Mouse (Mus musculus) heart, embryonic 14.5 days (tissue): Measurements from ENCODE around the gene Actb. TPM values are rescaled to one million over a fixed set of nuclear protein-coding genes. Genes with fewer than 3 reads are reported as not detected.
A peak's percentile ranks its signal among the peaks of the same experiment; 100 is the strongest.

ENCODE experiments used
- ATAC-seq: fragments of 200-750 bp; cut with Nextera tagmentation; 2 replicates; pipeline ENCODE4 v1.8.0; 2017; ENCODE audit warnings: low read depth, moderate TSS enrichment; ENCODE audit not compliant: insufficient number of reproducible peaks, insufficient read depth, low FRiP score
- H3K27ac ChIP-seq, 2 experiments: fragments of 200-500 bp in 1 of 2; fragments of 300-500 bp in 1 of 2; sonication (generic) in 1 of 2; replicated peaks in 1 of 2; 2 replicates each; pipeline ENCODE4 v1.5.1; 2012 to 2014; ENCODE audit warnings: low read depth in 2 of 2, low read length in 2 of 2, control low read depth in 1 of 2, mild to moderate bottlenecking in 1 of 2, mixed read lengths in 1 of 2; ENCODE audit not compliant: control insufficient read depth in 1 of 2, insufficient read depth in 1 of 2
- H3K27me3 ChIP-seq: fragments of 300-500 bp; sonication (generic); 2 replicates; pipeline ENCODE4 v1.6.1; 2014; ENCODE audit warnings: mild to moderate bottlenecking, low read length, control low read depth; ENCODE audit not compliant: control insufficient read depth, insufficient read depth
- H3K36me3 ChIP-seq: fragments of 300-500 bp; sonication (generic); 2 replicates; pipeline ENCODE4 v1.6.1; 2014; ENCODE audit warnings: mild to moderate bottlenecking, control low read depth, low read length, mixed read lengths; ENCODE audit not compliant: control insufficient read depth, insufficient read depth
- H3K4me1 ChIP-seq, 2 experiments: fragments of 200-500 bp in 1 of 2; fragments of 300-500 bp in 1 of 2; sonication (generic) in 1 of 2; 2 replicates each; pipeline ENCODE4 v1.6.1; 2012 to 2014; ENCODE audit warnings: low read length in 2 of 2, control low read depth in 1 of 2, mixed read lengths in 1 of 2; ENCODE audit not compliant: control insufficient read depth in 2 of 2, insufficient read depth in 2 of 2
- H3K4me2 ChIP-seq: fragments of 300-500 bp; sonication (generic); 2 replicates; pipeline ENCODE4 v1.6.1; 2014; ENCODE audit warnings: mild to moderate bottlenecking, low read length
- H3K4me3 ChIP-seq, 2 experiments: fragments of 200-500 bp in 1 of 2; fragments of 300-500 bp in 1 of 2; sonication (generic) in 1 of 2; 2 replicates each; pipeline ENCODE4 v1.5.1; 2012 to 2014; ENCODE audit warnings: low read length in 2 of 2, mild to moderate bottlenecking in 2 of 2, control low read depth in 1 of 2, low read depth in 1 of 2, moderate library complexity in 1 of 2; ENCODE audit not compliant: control insufficient read depth in 1 of 2, insufficient read depth in 1 of 2
- H3K9ac ChIP-seq: fragments of 300-500 bp; sonication (generic); 2 replicates; pipeline ENCODE4 v1.6.1; 2014; ENCODE audit warnings: mild to moderate bottlenecking, low read length
- H3K9me3 ChIP-seq: fragments of 300-500 bp; sonication (generic); 2 replicates; pipeline ENCODE4 v1.6.1; 2016; ENCODE audit warnings: low read length, control low read depth; ENCODE audit not compliant: control insufficient read depth
- WGBS: fragments of 180-500 bp; shearing (Covaris S2); extraction: QIAGEN DNeasy Blood & Tissue Kit; methylation state at CpG from one replicate; pipeline ENCODE4 v1.1.7; 2014; 5-methylcytosine and 5-hydroxymethylcytosine counted together
- polyA plus RNA-seq: library from polyadenylated mRNA; unstranded; fragments of >200 nt; fragmentation: Nextera tagmentation; extraction: Ambion mirVana; gene quantifications from 2 replicates; pipeline ENCODE4 v1.2.1, GENCODE M21; 2014

The Actb gene
- polyA plus RNA-seq, 1 experiment from 2014 or later: 5,554 TPM

DNA sequence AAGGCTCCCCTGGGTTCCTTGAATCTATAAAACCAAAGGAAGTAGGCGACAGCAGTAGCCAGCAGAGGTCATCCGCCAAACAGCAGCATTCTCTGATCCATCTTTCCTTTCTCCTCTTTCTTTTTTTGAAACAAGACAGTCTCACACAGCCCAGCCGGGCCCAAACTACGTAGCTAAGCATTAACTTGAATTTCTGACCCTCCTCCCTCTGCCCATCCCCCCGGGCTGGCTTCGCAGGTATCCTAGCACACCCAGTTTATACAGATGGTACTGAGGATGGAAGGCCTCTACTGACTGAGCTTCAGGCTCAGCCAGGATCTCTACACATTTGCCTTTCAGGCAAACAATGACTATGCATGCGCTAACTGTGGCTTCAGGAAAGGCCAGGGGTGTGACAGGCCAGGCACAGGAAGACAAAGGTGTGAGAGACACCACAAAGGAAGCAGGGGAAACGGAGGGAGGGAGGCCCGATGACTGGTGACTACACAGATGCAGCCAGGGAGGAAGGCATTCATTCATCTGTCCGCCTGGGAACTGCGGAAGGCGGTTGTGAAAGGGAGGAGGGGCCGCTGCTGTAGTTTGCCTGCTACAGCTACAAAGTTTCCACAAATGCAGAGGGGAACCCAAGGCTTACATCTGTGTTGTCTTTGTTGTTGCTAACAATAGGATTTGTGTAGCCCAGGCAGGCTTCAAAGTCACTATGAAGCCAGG is 25.6 kb downstream of the Actb start:
- H3K9ac ChIP-seq: 0 out of 2 replicates have a peak overlapping the region, but pooled peaks have one; percentile 8
- H3K27me3 ChIP-seq: no peaks in the 10 kb centered on the region
- 51% methylated on average over 13 of the region's 13 CpGs for WGBS
- H3K4me2 ChIP-seq: no peak overlapping the region
- H3K27ac ChIP-seq: peak overlapping the region; percentile 58 to 68
- H3K4me1 ChIP-seq: peaks cover 3 to 16% of the 10 kb centered on the region in 2 experiments; a peak in 3 of 4 replicates
- peak; percentile 16; the same call in 1 of the 2 replicates for ATAC-seq
- H3K4me3 ChIP-seq: no peak overlapping the region
- peaks cover 46% of the 10 kb centered on the region for H3K36me3 ChIP-seq
- H3K9me3 ChIP-seq: no peaks in the 10 kb centered on the region

DNA sequence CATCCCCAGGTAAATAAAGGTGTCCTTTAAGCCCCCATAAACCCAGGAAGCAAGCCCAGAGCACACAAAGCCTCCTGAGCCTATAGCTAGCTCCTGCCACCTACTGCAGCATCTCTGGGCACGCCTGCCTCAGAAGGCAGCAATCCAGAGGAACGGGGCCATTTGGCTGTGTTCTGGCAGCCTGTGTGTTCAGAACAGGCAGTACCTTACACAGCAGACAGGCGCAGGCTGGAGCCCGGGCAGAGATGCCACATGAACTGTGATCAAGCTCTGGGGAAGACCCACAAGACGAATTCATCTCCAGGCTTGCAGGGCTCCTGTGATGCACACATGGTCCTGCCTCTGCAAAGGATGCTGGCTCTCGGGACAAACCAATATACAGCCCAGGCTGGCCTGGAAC is 26.3 kb downstream of the Actb start:
- WGBS: 84% methylated on average over 6 of the region's 6 CpGs
- Histone ChIP-seq H3K4me1 (peaks cover 3 to 16% of the 10 kb centered on the region in 2 experiments; a peak in 3 of 4 replicates), H3K9ac (no peak overlapping the region), H3K4me2 (no peak overlapping the region), H3K4me3 (no peak overlapping the region), H3K27me3 (no peaks in the 10 kb centered on the region), H3K27ac (peak overlapping the region in 1 of 2 experiments; percentile 43; a peak in 1 of 4 replicates), H3K9me3 (no peaks in the 10 kb centered on the region), H3K36me3 (peaks cover 44% of the 10 kb centered on the region)
- ATAC-seq: no peak

DNA sequence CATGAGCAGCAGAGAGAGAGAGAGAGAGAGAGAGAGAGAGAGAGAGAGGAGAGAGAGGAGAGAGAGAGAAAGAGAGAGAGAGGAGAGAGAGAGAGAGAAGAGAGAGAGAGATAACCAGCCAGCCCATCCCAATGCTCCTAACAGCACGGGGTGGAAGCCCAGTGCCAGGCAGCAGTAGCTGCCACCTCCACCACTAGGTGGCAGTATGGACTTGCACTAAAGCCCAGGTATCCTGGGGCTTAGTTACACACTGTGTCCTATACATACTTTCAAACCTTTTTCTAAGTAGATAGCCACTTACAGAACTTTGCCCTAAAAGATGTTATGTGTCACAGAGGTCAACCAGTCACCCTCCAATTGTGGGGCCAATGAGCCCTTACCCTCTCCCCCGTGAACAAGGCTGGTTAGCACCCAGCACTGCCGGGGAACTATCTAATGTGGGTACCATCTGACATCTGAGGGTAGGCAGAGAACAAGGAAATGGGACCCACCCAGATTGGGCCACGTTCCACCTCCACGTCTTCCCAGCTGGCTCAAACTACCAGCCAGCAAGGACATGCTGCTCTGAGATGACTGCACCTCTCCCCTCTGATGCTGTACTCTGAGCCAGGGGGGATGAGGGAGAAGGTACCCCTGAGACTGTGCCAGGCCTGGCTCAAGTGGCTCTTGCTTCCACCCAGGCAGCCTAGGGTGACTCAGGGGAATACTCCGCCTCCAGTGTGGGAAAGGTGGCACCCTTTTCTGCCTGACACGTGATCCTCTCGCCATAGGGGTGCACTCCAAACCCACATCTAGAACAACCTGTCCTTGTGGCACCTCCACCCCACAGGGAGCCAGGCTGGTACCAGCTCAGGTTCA is 27.0 kb downstream of the Actb start:
- WGBS: 59% methylated on average over 8 of the region's 8 CpGs
- peaks cover 39% of the 10 kb centered on the region for H3K36me3 ChIP-seq
- no peaks in the 10 kb centered on the region for H3K9me3 ChIP-seq
- no peak overlapping the region for H3K27ac ChIP-seq
- H3K4me1 ChIP-seq: peaks cover 3 to 16% of the 10 kb centered on the region in 2 experiments; a peak in 3 of 4 replicates
- ATAC-seq: 0 out of 2 replicates have a peak, but pooled peaks have one; percentile 48
- H3K4me3 ChIP-seq: no peak overlapping the region
- no peak overlapping the region for H3K9ac ChIP-seq
- no peaks in the 10 kb centered on the region for H3K27me3 ChIP-seq
- H3K4me2 ChIP-seq: no peak overlapping the region

DNA sequence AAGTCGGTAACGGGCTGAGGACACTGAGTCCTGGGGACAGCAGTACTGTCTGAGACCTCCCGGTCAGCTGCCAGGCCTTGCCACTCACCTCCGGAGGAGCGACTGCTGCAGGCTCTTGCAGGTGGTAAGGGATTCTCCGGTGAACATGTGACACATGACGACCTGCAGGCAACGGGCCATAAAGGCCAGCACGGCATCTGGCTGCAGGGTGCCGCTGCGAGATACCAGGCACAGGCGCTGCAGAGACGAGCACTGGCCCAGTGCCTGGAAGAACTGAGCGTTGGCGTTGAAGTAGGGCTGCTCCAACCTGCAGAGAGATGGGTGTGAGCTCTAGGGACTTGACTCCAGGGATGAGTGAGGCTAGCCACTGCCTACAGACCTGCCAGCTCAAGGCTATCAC is 28.0 kb downstream of the Actb start:
- no peak overlapping the region for H3K9ac ChIP-seq
- no peak overlapping the region for H3K4me3 ChIP-seq
- H3K9me3 ChIP-seq: no peaks in the 10 kb centered on the region
- H3K4me2 ChIP-seq: no peak overlapping the region
- WGBS: 74% methylated on average over 15 of the region's 15 CpGs
- peaks cover 3 to 16% of the 10 kb centered on the region in 2 experiments; a peak in 3 of 4 replicates for H3K4me1 ChIP-seq
- no peak overlapping the region for H3K27ac ChIP-seq
- H3K36me3 ChIP-seq: peaks cover 34% of the 10 kb centered on the region
- no peak for ATAC-seq
- no peaks in the 10 kb centered on the region for H3K27me3 ChIP-seq

DNA sequence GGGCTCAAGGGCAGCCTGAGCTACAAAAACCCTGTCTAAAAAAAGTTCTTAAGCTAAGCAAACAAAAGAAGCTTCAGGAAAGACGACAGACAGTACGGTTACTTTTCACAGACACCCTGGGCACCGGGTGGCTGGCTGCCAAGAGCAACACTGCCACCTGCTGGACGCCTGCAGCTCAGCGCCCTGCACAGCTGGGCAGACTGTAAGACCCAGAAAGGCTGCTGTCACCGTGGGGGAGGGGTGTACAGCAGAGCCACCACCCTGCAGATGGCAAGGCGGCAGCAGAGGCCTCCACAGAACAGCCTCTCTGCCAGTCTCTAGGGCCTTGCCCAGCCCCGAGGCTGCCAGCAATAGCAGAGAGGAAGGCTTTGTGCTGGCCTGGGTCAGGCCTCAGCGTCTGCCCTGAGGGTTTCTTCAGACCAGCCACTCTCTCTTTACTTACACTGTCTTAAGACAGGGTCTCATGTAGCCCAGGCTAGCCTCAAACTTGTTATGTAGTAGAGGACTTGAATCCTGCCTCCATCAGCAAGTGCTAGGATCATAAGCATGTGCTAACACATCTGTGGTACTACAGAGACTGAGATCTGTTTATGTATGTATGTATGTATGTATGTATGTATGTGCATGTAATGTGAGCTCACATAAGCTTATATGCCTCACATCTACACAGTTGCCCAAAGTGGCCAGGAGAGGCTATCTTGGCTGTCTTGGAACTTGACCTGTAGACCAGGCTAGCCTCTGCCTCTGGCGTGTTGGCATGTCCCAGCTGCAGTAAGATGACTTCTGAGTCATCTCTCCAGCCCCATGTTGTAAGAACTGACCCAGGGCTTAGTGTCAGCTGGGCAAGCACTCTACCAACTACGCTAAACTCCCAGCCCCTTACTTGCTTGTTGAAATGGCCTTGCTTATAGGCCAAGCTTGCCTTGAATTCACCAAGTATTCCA is 28.9 kb downstream of the Actb start:
- no peaks in the 10 kb centered on the region for H3K9me3 ChIP-seq
- WGBS: 26% methylated on average over 11 of the region's 11 CpGs
- H3K4me2 ChIP-seq: no peak overlapping the region
- H3K36me3 ChIP-seq: peaks cover 31% of the 10 kb centered on the region
- H3K9ac ChIP-seq: no peak overlapping the region
- H3K27me3 ChIP-seq: no peaks in the 10 kb centered on the region
- no peak overlapping the region for H3K27ac ChIP-seq
- no peak overlapping the region for H3K4me3 ChIP-seq
- peak; percentile 40 for ATAC-seq
- H3K4me1 ChIP-seq: peaks cover 3 to 16% of the 10 kb centered on the region in 2 experiments; a peak in 3 of 4 replicates

DNA sequence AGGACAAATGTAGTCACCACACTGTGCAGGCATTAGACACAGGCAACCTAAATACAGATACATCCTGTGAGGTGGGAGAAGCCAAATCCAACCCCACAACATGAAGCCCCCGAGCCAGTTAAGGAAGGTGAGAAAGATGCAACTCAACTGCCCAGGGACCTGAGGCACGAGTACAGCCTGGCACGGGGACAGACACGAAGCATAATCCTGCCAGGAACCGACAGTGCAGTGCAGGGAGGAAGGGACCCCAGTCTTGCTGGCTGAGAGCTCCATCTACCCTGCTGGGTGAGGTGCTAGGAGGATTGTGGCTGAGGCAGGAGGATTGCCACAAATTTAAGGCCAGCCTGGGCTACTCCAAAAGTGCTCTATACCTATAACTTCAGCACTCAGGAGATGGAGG is 29.7 kb downstream of the Actb start:
- H3K9me3 ChIP-seq: no peaks in the 10 kb centered on the region
- H3K4me2 ChIP-seq: no peak overlapping the region
- WGBS: 86% methylated on average over 5 of the region's 5 CpGs
- H3K4me3 ChIP-seq: no peak overlapping the region
- H3K36me3 ChIP-seq: peaks cover 38% of the 10 kb centered on the region
- no peak overlapping the region for H3K27ac ChIP-seq
- H3K9ac ChIP-seq: no peak overlapping the region
- no peaks in the 10 kb centered on the region for H3K27me3 ChIP-seq
- ATAC-seq: no peak
- H3K4me1 ChIP-seq: peaks cover 5 to 18% of the 10 kb centered on the region in 2 experiments; a peak in 3 of 4 replicates

DNA sequence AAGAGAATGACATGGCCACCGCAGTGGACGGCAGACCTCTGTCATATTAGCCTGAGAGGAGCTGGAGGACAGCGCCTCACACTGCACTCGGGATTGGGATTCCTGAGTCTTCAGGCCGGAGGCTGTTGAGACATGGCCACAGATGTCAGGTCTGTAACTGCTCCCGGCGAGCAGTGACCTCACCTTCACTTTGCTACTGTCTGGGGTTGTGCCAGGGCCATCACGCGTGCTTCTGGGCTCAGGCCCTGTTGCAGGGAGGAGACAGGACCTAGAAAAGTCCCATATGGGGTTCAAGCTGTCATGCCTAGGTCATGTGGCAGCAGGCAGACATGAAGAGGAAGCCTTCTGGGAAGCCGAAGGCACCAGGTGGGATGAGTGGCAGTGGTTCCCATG is 31.0 kb downstream of the Actb start:
- no peak overlapping the region for H3K27ac ChIP-seq
- no peak overlapping the region for H3K4me2 ChIP-seq
- H3K4me3 ChIP-seq: no peak overlapping the region
- no peaks in the 10 kb centered on the region for H3K27me3 ChIP-seq
- peaks cover 52% of the 10 kb centered on the region for H3K36me3 ChIP-seq
- WGBS: 90% methylated on average over 10 of the region's 10 CpGs
- H3K9me3 ChIP-seq: no peaks in the 10 kb centered on the region
- peaks cover 2 to 10% of the 10 kb centered on the region in 2 experiments; a peak in 3 of 4 replicates for H3K4me1 ChIP-seq
- no peak overlapping the region for H3K9ac ChIP-seq
- ATAC-seq: no peak
